Mouse (Mus musculus) forebrain, postnatal 0 days (tissue): ENCODE measurements around the gene Gm9903. TPM values are rescaled to one million over a fixed set of nuclear protein-coding genes. Genes with fewer than 3 reads are reported as not detected.

Source experiments
- ATAC-seq: fragments of 200-750 bp; cut with Nextera tagmentation; 2 replicates; pipeline ENCODE4 v1.8.0; 2017; ENCODE audit warnings: mild to moderate bottlenecking, moderate library complexity
- DNase-seq: peaks from one replicate; pipeline ENCODE4 v3.0.0-alpha.2; 2015
- H3K27ac ChIP-seq: fragments of 300-500 bp; sonication (generic); 2 replicates; pipeline ENCODE4 v1.5.1; 2014; ENCODE audit warnings: low read depth, mild to moderate bottlenecking, antibody characterized with exemption, low read length, moderate library complexity, mixed read lengths
- H3K27me3 ChIP-seq: fragments of 300-500 bp; sonication (generic); 2 replicates; pipeline ENCODE4 v1.6.1; 2014; ENCODE audit warnings: mild to moderate bottlenecking, low read length, mixed read lengths; ENCODE audit not compliant: insufficient read depth
- H3K36me3 ChIP-seq: fragments of 300-500 bp; sonication (generic); 2 replicates; pipeline ENCODE4 v1.6.1; 2014; ENCODE audit warnings: mild to moderate bottlenecking, moderate library complexity; ENCODE audit not compliant: insufficient read depth
- H3K4me1 ChIP-seq: fragments of 300-500 bp; sonication (generic); 2 replicates; pipeline ENCODE4 v1.6.1; 2014; ENCODE audit warnings: antibody characterized with exemption; ENCODE audit not compliant: insufficient read depth
- H3K4me2 ChIP-seq: fragments of 300-500 bp; sonication (generic); 2 replicates; pipeline ENCODE4 v1.6.1; 2014; ENCODE audit warnings: low read depth, mild to moderate bottlenecking, moderate library complexity
- H3K4me3 ChIP-seq: fragments of 300-500 bp; sonication (generic); 2 replicates; pipeline ENCODE4 v1.5.1; 2014; ENCODE audit warnings: low read depth, low read length, mixed read lengths
- H3K9ac ChIP-seq: fragments of 300-500 bp; sonication (generic); 2 replicates; pipeline ENCODE4 v1.6.1; 2014; ENCODE audit warnings: mild to moderate bottlenecking
- H3K9me3 ChIP-seq: fragments of 300-500 bp; sonication (generic); 2 replicates; pipeline ENCODE4 v1.6.1; 2016; ENCODE audit warnings: low read length
- CTCF ChIP-seq: sonication (generic); IDR thresholded peaks from 2 replicates; pipeline ENCODE4 v1.5.1; 2016; ENCODE audit warnings: antibody characterized with exemption, control low read depth, low read depth
- WGBS: fragments of 180-500 bp; shearing (Covaris S2); extraction: QIAGEN DNeasy Blood & Tissue Kit; methylation state at CpG from one replicate; pipeline ENCODE4 v1.1.7; 2014; 5-methylcytosine and 5-hydroxymethylcytosine counted together
- polyA plus RNA-seq: library from polyadenylated mRNA; unstranded; fragments of >200 nt; fragmentation: Nextera tagmentation; extraction: Ambion mirVana; gene quantifications from 2 replicates; pipeline ENCODE4 v1.2.1, GENCODE M21; 2015
- total RNA-seq: library from RNA; depleted of rRNA; stranded (reverse); fragments of >200 nt; gene quantifications from 2 replicates; pipeline ENCODE4 v1.2.3, GENCODE M21; 2014

Gm9903 gene
- total and polyA plus RNA-seq, 2 experiments from 2014 or later: 0.59 to 1.00 TPM

GRCm38 (mm10) chr5:33656739-33657138 is 27.0 kb downstream of the Gm9903 start:
- H3K27me3 ChIP-seq: no peaks in the 10 kb centered on the region
- ATAC-seq (no peak), DNase-seq (no peak)
- no peak for TF ChIP-seq CTCF
- 59% methylated on average over 1 of the region's 1 CpGs for WGBS
- peaks cover 7% of the 10 kb centered on the region; the same call in 1 of the 2 replicates for H3K36me3 ChIP-seq
- H3K4me1 ChIP-seq: peaks cover 13% of the 10 kb centered on the region
- H3K27ac ChIP-seq: no peak overlapping the region
- no peaks in the 10 kb centered on the region for H3K9me3 ChIP-seq
- peak overlapping the region; percentile 95 for H3K4me2 ChIP-seq
- H3K4me3 ChIP-seq: peak overlapping the region; percentile 69
- peak overlapping the region; percentile 81 for H3K9ac ChIP-seq

GRCm38 (mm10) chr5:33657251-33657786 is 27.6 kb downstream of the Gm9903 start:
- no peak for DNase-seq
- Histone ChIP-seq H3K27ac (peak overlapping the region; percentile 97), H3K9ac (peak overlapping the region; percentile 81), H3K9me3 (no peaks in the 10 kb centered on the region), H3K4me1 (peaks cover 13% of the 10 kb centered on the region), H3K27me3 (no peaks in the 10 kb centered on the region), H3K4me2 (peak overlapping the region; percentile 95), H3K4me3 (peak overlapping the region; percentile 69), H3K36me3 (peaks cover 7% of the 10 kb centered on the region; the same call in 1 of the 2 replicates)
- 0 out of 2 replicates have a peak, but pooled peaks have one; percentile 1 for TF ChIP-seq CTCF
- WGBS: under 1% methylated on average over 32 of the region's 32 CpGs
- peak; percentile 1 for ATAC-seq

- Histone ChIP-seq H3K27ac (peak within 1 kb of the TSS; percentile 97), H3K4me3 (peak within 1 kb of the TSS; percentile 69), H3K9me3 (no peaks in the 10 kb centered on the region), H3K9ac (peak within 1 kb of the TSS; percentile 81), H3K4me2 (peak within 1 kb of the TSS; percentile 95), H3K4me1 (peaks cover 10% of the 10 kb centered on the region), H3K27me3 (no peaks in the 10 kb centered on the region), H3K36me3 (peaks cover 7% of the 10 kb centered on the region; the same call in 1 of the 2 replicates)
- WGBS: under 1% methylated on average over 60 of the region's 60 CpGs
- TF ChIP-seq CTCF: peak; percentile 30
- DNase-seq (peak; percentile 98), ATAC-seq (peak; percentile 98)
Measured at GRCm38 (mm10) chr5:33657787-33658663, 28.3 kb downstream of the Gm9903 start, which contains the start of the genes Tacc3 and Tmem129. TSS of gene Tacc3 (plus strand) at chr5:33658128. TSS of gene Tmem129 (minus strand) at chr5:33658416.

DNA sequence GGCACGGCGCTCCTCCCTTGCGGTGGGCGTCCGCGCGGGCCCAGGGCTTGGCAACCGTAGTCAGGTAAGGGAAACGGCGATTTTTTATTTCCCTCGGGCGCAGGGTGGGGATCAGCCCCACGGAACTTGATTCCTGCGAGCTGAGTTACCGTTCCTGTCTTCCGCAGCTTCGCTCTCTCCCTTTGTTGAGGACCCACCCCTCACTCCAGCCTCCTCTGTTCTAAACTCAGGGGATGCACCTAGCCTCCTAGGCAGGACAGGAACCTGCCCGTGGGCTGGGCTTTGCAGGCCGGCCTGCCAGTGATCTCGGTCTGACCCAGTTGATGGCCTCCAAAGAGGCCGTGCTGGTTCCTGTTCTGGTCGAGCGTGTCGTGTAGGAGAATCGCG is 28.9 kb downstream of the Gm9903 start:
- peak overlapping the region; percentile 47 for H3K9ac ChIP-seq

GRCm38 (mm10) chr5:33668223-33668622 is 38.5 kb downstream of the Gm9903 start:
- DNase-seq (no peak), ATAC-seq (no peak)
- Histone ChIP-seq H3K9me3 (no peaks in the 10 kb centered on the region), H3K27ac (no peak overlapping the region), H3K4me2 (no peak overlapping the region), H3K36me3 (peaks cover 8% of the 10 kb centered on the region; the same call in 1 of the 2 replicates), H3K27me3 (no peaks in the 10 kb centered on the region), H3K9ac (no peak overlapping the region), H3K4me1 (no peaks in the 10 kb centered on the region), H3K4me3 (no peak overlapping the region)
- TF ChIP-seq CTCF: peak; percentile 50

More for the DNA sequence above, 28.9 kb downstream of the Gm9903 start:
- DNase-seq (no peak), ATAC-seq (no peak)
- Histone ChIP-seq H3K4me1 (peaks cover 10% of the 10 kb centered on the region), H3K4me3 (peak overlapping the region; percentile 69), H3K27me3 (no peaks in the 10 kb centered on the region), H3K36me3 (peaks cover 7% of the 10 kb centered on the region; the same call in 1 of the 2 replicates), H3K4me2 (peak overlapping the region; percentile 95), H3K27ac (no peak overlapping the region), H3K9me3 (no peaks in the 10 kb centered on the region)
- 0% methylated on average over 26 of the region's 26 CpGs for WGBS
- TF ChIP-seq CTCF: no peak

DNA sequence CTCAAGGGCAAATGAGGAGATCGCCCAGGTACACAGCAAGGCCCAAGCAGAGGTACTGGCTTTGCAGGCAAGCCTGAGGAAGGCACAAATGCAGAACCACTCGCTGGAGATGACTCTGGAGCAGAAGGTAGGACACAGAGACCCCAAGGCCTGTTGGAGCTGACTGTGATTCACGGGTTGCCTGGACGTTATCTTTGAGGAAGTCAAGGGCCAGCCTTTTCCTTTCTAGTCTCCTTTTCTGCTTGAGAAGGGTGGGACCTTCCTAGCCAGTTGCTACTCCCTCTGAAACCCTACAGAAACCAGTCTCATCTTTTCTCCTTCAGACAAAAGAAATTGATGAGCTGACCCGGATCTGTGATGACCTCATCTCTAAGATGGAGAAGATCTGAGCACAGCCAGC is 41.9 kb downstream of the Gm9903 start:
- ATAC-seq: no peak
- peaks cover 8% of the 10 kb centered on the region; the same call in 1 of the 2 replicates for H3K36me3 ChIP-seq
- H3K9me3 ChIP-seq: no peaks in the 10 kb centered on the region

DNA sequence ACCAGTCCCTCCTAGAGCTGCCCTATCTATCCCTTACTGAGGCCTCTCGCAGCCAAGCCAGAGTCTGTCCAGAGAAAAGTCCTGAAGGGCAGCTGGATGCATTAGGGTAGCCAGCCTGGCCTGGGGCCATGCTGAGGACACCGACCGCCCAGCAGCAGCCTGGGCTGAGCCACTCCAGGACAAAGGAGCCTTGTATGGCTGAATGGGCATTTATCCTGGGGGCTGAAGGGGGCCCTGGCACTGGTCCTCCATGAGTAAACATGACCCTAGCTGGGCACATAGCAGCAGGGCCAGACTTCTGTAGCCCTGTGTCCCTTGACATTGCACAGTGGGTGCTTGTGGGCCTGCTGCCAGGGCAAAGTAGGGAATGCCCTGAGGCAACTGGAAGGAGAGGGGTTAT is 44.7 kb downstream of the Gm9903 start:
- ATAC-seq: peak; percentile 94

More for the DNA sequence above, 41.9 kb downstream of the Gm9903 start:
- no peak overlapping the region for H3K4me3 ChIP-seq
- no peak for DNase-seq
- no peak overlapping the region for H3K4me2 ChIP-seq
- no peaks in the 10 kb centered on the region for H3K4me1 ChIP-seq
- H3K27me3 ChIP-seq: no peaks in the 10 kb centered on the region
- no peak for TF ChIP-seq CTCF
- H3K9ac ChIP-seq: no peak overlapping the region
- H3K27ac ChIP-seq: no peak overlapping the region
- 89% methylated on average over 5 of the region's 5 CpGs for WGBS

More for the DNA sequence above, 44.7 kb downstream of the Gm9903 start:
- DNase-seq: peak; percentile 52
- no peak overlapping the region for H3K4me3 ChIP-seq
- WGBS: 15% methylated on average over 3 of the region's 3 CpGs
- H3K36me3 ChIP-seq: 0 out of 2 replicates have a peak, but pooled peaks cover 4% of the 10 kb centered on the region
- H3K27me3 ChIP-seq: no peaks in the 10 kb centered on the region
- no peaks in the 10 kb centered on the region for H3K4me1 ChIP-seq
- H3K9me3 ChIP-seq: no peaks in the 10 kb centered on the region
- H3K4me2 ChIP-seq: no peak overlapping the region
- TF ChIP-seq CTCF: no peak
- H3K27ac ChIP-seq: no peak overlapping the region
- H3K9ac ChIP-seq: no peak overlapping the region
